Mouse (Mus musculus) intestine, embryonic 14.5 days (tissue): ENCODE data around the gene Tmem50b. TPM values are rescaled to one million over a fixed set of nuclear protein-coding genes. Genes with fewer than 3 reads are reported as not detected.
A peak's percentile ranks its signal among the peaks of the same experiment; 100 is the strongest.

ENCODE experiments used
- ATAC-seq: fragments of 200-750 bp; cut with Nextera tagmentation; replicated peaks from 2 replicates; pipeline ENCODE4 v1.8.0; 2017; ENCODE audit warnings: low read depth, moderate number of reproducible peaks, moderate TSS enrichment, moderate library complexity; ENCODE audit not compliant: low FRiP score, low TSS enrichment
- DNase-seq: peaks from one replicate; pipeline ENCODE4 v3.0.0-alpha.2; 2018; ENCODE audit warnings: low spot score
- H3K27ac ChIP-seq: fragments of 300-500 bp; sonication (generic); 2 replicates; pipeline ENCODE4 v1.5.1; 2014; ENCODE audit warnings: low read depth, mild to moderate bottlenecking, control low read depth
- H3K27me3 ChIP-seq: fragments of 300-500 bp; sonication (generic); replicated peaks from 2 replicates; pipeline ENCODE4 v1.6.1; 2014; ENCODE audit warnings: low read length, control low read depth; ENCODE audit not compliant: control insufficient read depth, insufficient read depth
- H3K36me3 ChIP-seq: fragments of 300-500 bp; sonication (generic); 2 replicates; pipeline ENCODE4 v1.6.1; 2014; ENCODE audit warnings: low read length, control low read depth; ENCODE audit not compliant: control insufficient read depth, insufficient read depth
- H3K4me1 ChIP-seq: fragments of 300-500 bp; sonication (generic); replicated peaks from 2 replicates; pipeline ENCODE4 v1.6.1; 2014; ENCODE audit warnings: low read length, control low read depth, mixed read lengths; ENCODE audit not compliant: control insufficient read depth, insufficient read depth
- H3K4me2 ChIP-seq: fragments of 300-500 bp; sonication (generic); 2 replicates; pipeline ENCODE4 v1.6.1; 2014; ENCODE audit warnings: low read length
- H3K4me3 ChIP-seq: fragments of 300-500 bp; sonication (generic); 2 replicates; pipeline ENCODE4 v1.5.1; 2014; ENCODE audit warnings: low read depth, low read length, control low read depth, mixed read lengths
- H3K9ac ChIP-seq: fragments of 300-500 bp; sonication (generic); 2 replicates; pipeline ENCODE4 v1.6.1; 2014; ENCODE audit warnings: mild to moderate bottlenecking, low read length
- H3K9me3 ChIP-seq: fragments of 300-500 bp; sonication (generic); 2 replicates; pipeline ENCODE4 v1.6.1; 2016; ENCODE audit warnings: low read length, control low read depth; ENCODE audit not compliant: control insufficient read depth
- WGBS: fragments of 180-500 bp; shearing (Covaris S2); extraction: QIAGEN DNeasy Blood & Tissue Kit; methylation state at CpG from one replicate; pipeline ENCODE4 v1.1.7; 2014; 5-methylcytosine and 5-hydroxymethylcytosine counted together
- polyA plus RNA-seq: library from polyadenylated mRNA; unstranded; fragments of >200 nt; fragmentation: Nextera tagmentation; extraction: Ambion mirVana; gene quantifications from 2 replicates; pipeline ENCODE4 v1.2.1, GENCODE M21; 2014

Gene Tmem50b
- polyA plus RNA-seq, 1 experiment from 2014 or later = 31.1 TPM

- H3K27me3 ChIP-seq = no peaks in the 10 kb centered on the region
- H3K36me3 ChIP-seq = no peaks in the 10 kb centered on the region
- H3K9ac ChIP-seq = no peak overlapping the region
- no peak overlapping the region for H3K27ac ChIP-seq
- no peak overlapping the region for H3K4me2 ChIP-seq
- no peak overlapping the region for H3K4me3 ChIP-seq
- ATAC-seq = no peak
- no peaks in the 10 kb centered on the region for H3K9me3 ChIP-seq
- no peak for DNase-seq
- 37% methylated on average over 9 of the region's 9 CpGs for WGBS
- 0 out of 2 replicates have a peak, but pooled peaks cover 4% of the 10 kb centered on the region for H3K4me1 ChIP-seq
These were observed 4.1 kb upstream of the Tmem50b start for GRCm38 (mm10) chr16:91601693-91602092.

- H3K4me2 ChIP-seq = no peak overlapping the region
- ATAC-seq (no peak), DNase-seq (no peak)
- peaks cover 9% of the 10 kb centered on the region for H3K4me1 ChIP-seq
- no peaks in the 10 kb centered on the region for H3K9me3 ChIP-seq
- 20% methylated on average over 4 of the region's 4 CpGs for WGBS
- H3K4me3 ChIP-seq = no peak overlapping the region
- H3K27me3 ChIP-seq = no peaks in the 10 kb centered on the region
- no peak overlapping the region for H3K9ac ChIP-seq
- no peaks in the 10 kb centered on the region for H3K36me3 ChIP-seq
- no peak overlapping the region for H3K27ac ChIP-seq
These were observed 3.5 kb upstream of the Tmem50b start for GRCm38 (mm10) chr16:91601081-91601480.

GRCm38 (mm10) chr16:91599242-91599641, 1.6 kb upstream of the Tmem50b start:
- H3K27me3 ChIP-seq = no peaks in the 10 kb centered on the region
- no peaks in the 10 kb centered on the region for H3K9me3 ChIP-seq
- H3K4me2 ChIP-seq = no peak overlapping the region
- ATAC-seq (no peak), DNase-seq (no peak)
- H3K4me1 ChIP-seq = peaks cover 10% of the 10 kb centered on the region
- H3K27ac ChIP-seq = no peak overlapping the region
- no peak overlapping the region for H3K9ac ChIP-seq
- no peak overlapping the region for H3K4me3 ChIP-seq
- H3K36me3 ChIP-seq = no peaks in the 10 kb centered on the region

- no peaks in the 10 kb centered on the region for H3K36me3 ChIP-seq
- DNase-seq (peak; percentile 74), ATAC-seq (peak; percentile 7; the same call in 1 of the 2 replicates)
- H3K27ac ChIP-seq = no peak overlapping the region
- H3K4me1 ChIP-seq = peaks cover 18% of the 10 kb centered on the region
- H3K4me3 ChIP-seq = peak overlapping the region; percentile 83
- peak overlapping the region; percentile 66 for H3K9ac ChIP-seq
- peak overlapping the region; percentile 92 for H3K4me2 ChIP-seq
- H3K27me3 ChIP-seq = no peaks in the 10 kb centered on the region
- H3K9me3 ChIP-seq = no peaks in the 10 kb centered on the region
- under 1% methylated on average over 49 of the region's 75 CpGs for WGBS
These were observed 575 bp downstream of the Tmem50b start for GRCm38 (mm10) chr16:91596779-91597671.

- no peak overlapping the region for H3K27ac ChIP-seq
- no peaks in the 10 kb centered on the region for H3K27me3 ChIP-seq
- H3K4me2 ChIP-seq = peak overlapping the region; percentile 92
- no peak for DNase-seq
- 15% methylated on average over 9 of the region's 9 CpGs for WGBS
- H3K4me3 ChIP-seq = peak overlapping the region; percentile 83
- H3K9ac ChIP-seq = no peak overlapping the region
- H3K4me1 ChIP-seq = peaks cover 16% of the 10 kb centered on the region
- H3K9me3 ChIP-seq = no peaks in the 10 kb centered on the region
- ATAC-seq = no peak
- no peaks in the 10 kb centered on the region for H3K36me3 ChIP-seq
These were observed 1.2 kb downstream of the Tmem50b start for GRCm38 (mm10) chr16:91596397-91596778.

GRCm38 (mm10) chr16:91595076-91595475, 2.5 kb downstream of the Tmem50b start:
- Histone ChIP-seq H3K36me3 (no peaks in the 10 kb centered on the region), H3K9me3 (no peaks in the 10 kb centered on the region), H3K4me3 (no peak overlapping the region), H3K27me3 (no peaks in the 10 kb centered on the region), H3K4me2 (no peak overlapping the region), H3K27ac (no peak overlapping the region), H3K4me1 (peaks cover 15% of the 10 kb centered on the region), H3K9ac (no peak overlapping the region)
- 85% methylated on average over 6 of the region's 6 CpGs for WGBS
- DNase-seq (no peak), ATAC-seq (no peak)

GRCm38 (mm10) chr16:91593262-91593661, 4.3 kb downstream of the Tmem50b start:
- no peak for DNase-seq
- Histone ChIP-seq H3K27ac (no peak overlapping the region), H3K4me1 (peaks cover 15% of the 10 kb centered on the region), H3K27me3 (no peaks in the 10 kb centered on the region), H3K4me3 (no peak overlapping the region), H3K9ac (no peak overlapping the region), H3K9me3 (no peaks in the 10 kb centered on the region), H3K4me2 (no peak overlapping the region), H3K36me3 (no peaks in the 10 kb centered on the region)
- ATAC-seq = no peak
- WGBS = 73% methylated on average over 3 of the region's 3 CpGs

GRCm38 (mm10) chr16:91592162-91592561, 5.4 kb downstream of the Tmem50b start:
- no peak for DNase-seq
- 0 out of 2 replicates have a peak overlapping the region, but pooled peaks have one; percentile 33 for H3K27ac ChIP-seq

GRCm38 (mm10) chr16:91588703-91589102, 8.9 kb downstream of the Tmem50b start:
- H3K9me3 ChIP-seq = no peaks in the 10 kb centered on the region
- peaks cover 7% of the 10 kb centered on the region; the same call in 1 of the 2 replicates for H3K36me3 ChIP-seq
- no peak overlapping the region for H3K27ac ChIP-seq
- ATAC-seq = no peak
- H3K4me2 ChIP-seq = no peak overlapping the region
- WGBS = 91% methylated on average over 3 of the region's 3 CpGs
- no peak for DNase-seq
- peaks cover 9% of the 10 kb centered on the region; the same call in 1 of the 2 replicates for H3K4me1 ChIP-seq
- no peak overlapping the region for H3K4me3 ChIP-seq
- no peak overlapping the region for H3K9ac ChIP-seq
- H3K27me3 ChIP-seq = no peaks in the 10 kb centered on the region

More at GRCm38 (mm10) chr16:91592162-91592561, 5.4 kb downstream of the Tmem50b start:
- no peak for ATAC-seq
- no peaks in the 10 kb centered on the region for H3K9me3 ChIP-seq
- H3K27me3 ChIP-seq = no peaks in the 10 kb centered on the region
- no peak overlapping the region for H3K9ac ChIP-seq
- H3K36me3 ChIP-seq = no peaks in the 10 kb centered on the region
- H3K4me2 ChIP-seq = 0 out of 2 replicates have a peak overlapping the region, but pooled peaks have one; percentile 3
- 35% methylated on average over 8 of the region's 8 CpGs for WGBS
- peaks cover 15% of the 10 kb centered on the region for H3K4me1 ChIP-seq
- no peak overlapping the region for H3K4me3 ChIP-seq
